Mouse (Mus musculus): ENCODE measurements at regions not wholly inside any gene's neighbourhood (a gene's known extent, or its start where the extent isn't known, plus 50 kb on each side); places are given as distances from the start of the nearest gene placed in this dataset.

DNA sequence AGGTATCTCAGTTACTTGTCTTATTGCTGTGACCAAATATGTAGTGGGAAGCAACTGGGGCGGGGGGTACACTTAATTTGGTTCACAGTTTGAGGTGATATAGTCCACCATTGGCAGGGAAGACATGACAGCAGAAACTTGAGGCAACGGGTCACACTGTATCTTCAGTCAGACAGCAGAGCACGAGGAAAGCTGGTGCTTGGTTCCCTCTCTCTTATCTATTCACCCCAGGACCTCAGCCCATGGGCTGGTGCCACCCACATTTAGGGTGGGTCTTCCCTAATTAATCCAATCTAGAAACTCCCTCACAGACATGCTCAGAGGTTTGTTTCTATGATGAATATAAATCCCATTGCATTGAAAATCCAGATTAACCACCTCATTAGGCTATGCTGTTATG, 56.5 kb downstream of the Otud1 start:
- no peaks in the 10 kb centered on the region for H3K9me3 ChIP-seq (ENCODE audit: control insufficient read depth, low read length)
- WGBS = 74% methylated on average over 3 of the region's 3 CpGs
- H3K4me2 ChIP-seq (replicated peaks; ENCODE audit: low read depth, low read length) = no peak overlapping the region
- no peak overlapping the region for H3K9ac ChIP-seq (ENCODE audit: low read depth, low read length)
- H3K27ac ChIP-seq (ENCODE audit: low read depth, low read length) = no peak overlapping the region
- H3K4me3 ChIP-seq (ENCODE audit: low read depth, low read length) = no peak overlapping the region
- no peak for ATAC-seq (ENCODE audit: low FRiP score)
- DNase-seq (ENCODE audit: low spot score) = no peak
- H3K27me3 ChIP-seq (ENCODE audit: control insufficient read depth, insufficient read depth, low read length) = no peaks in the 10 kb centered on the region
- no peaks in the 10 kb centered on the region for H3K36me3 ChIP-seq (ENCODE audit: control insufficient read depth, insufficient read depth, low read length)
- no peaks in the 10 kb centered on the region for H3K4me1 ChIP-seq (replicated peaks; ENCODE audit: control insufficient read depth, insufficient read depth, low read length)

DNA sequence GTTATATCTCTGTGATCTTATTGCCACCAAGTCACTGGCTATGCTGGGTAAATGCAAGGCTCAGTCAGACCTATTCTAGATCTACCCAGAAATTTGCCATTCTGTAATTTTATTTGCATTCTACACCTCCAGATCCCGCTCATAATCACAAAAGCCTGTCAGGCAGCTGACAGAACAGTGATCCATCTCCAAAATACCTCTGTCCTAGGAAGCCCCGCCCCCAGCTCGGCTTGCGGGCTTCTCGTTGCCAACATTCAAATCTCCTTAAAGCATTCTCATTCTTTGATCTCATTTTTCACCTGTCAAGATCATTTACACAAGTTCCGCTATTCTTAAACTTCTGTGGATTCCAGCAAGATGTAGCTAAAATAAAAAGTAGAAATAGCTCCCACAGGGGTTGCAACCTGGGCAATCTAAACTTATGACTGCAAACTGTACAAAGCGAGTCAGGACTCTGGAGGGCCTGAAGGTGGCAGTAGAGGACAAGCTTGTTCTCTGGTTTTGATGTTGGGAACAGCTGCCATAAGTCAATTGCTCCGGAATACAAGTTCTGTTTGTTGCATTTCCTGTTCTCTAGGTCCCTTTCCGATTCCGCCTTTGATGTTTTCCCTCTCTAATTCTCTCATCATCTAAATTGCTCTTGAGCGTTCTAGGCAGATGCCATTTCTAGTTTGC, 58.1 kb downstream of the Otud1 start:
- DNase-seq (ENCODE audit: low spot score) = peak; percentile 78

DNA sequence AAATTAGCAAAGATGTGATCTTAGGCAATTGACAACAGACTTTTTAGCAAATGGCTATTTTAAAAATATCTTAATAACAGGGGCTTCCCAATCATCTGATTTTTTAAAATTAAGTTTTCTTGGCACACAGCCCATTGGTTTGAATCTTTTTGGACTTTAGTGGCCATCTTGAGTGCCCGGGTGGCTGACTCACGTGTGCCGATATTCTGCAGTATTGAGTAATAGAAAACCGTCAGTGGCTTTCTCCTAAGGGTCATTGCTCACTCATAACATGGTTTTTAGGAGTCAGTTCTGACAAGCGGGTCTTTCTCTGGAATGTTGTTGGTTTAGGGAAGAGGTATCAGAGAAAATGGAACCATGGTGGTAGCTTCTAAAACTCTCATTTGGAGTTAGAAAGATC, 58.8 kb downstream of the Otud1 start:
- no peak overlapping the region for H3K27ac ChIP-seq (ENCODE audit: low read depth, low read length)
- no peak overlapping the region for H3K9ac ChIP-seq (ENCODE audit: low read depth, low read length)
- H3K9me3 ChIP-seq (ENCODE audit: control insufficient read depth, low read length) = no peaks in the 10 kb centered on the region
- H3K4me3 ChIP-seq (ENCODE audit: low read depth, low read length) = no peak overlapping the region
- no peak for ATAC-seq (ENCODE audit: low FRiP score)
- H3K4me2 ChIP-seq (replicated peaks; ENCODE audit: low read depth, low read length) = no peak overlapping the region
- no peaks in the 10 kb centered on the region for H3K36me3 ChIP-seq (ENCODE audit: control insufficient read depth, insufficient read depth, low read length)
- DNase-seq (ENCODE audit: low spot score) = no peak
- 93% methylated on average over 5 of the region's 5 CpGs for WGBS
- no peaks in the 10 kb centered on the region for H3K27me3 ChIP-seq (ENCODE audit: control insufficient read depth, insufficient read depth, low read length)
- no peaks in the 10 kb centered on the region for H3K4me1 ChIP-seq (replicated peaks; ENCODE audit: control insufficient read depth, insufficient read depth, low read length)

More for the DNA sequence above, 58.1 kb downstream of the Otud1 start:
- Histone ChIP-seq H3K9ac (ENCODE audit: low read depth, low read length) (no peak overlapping the region), H3K4me1 (replicated peaks; ENCODE audit: control insufficient read depth, insufficient read depth, low read length) (no peaks in the 10 kb centered on the region), H3K27me3 (ENCODE audit: control insufficient read depth, insufficient read depth, low read length) (no peaks in the 10 kb centered on the region), H3K4me2 (replicated peaks; ENCODE audit: low read depth, low read length) (0 out of 2 replicates have a peak overlapping the region, but pooled peaks have one; percentile 8), H3K9me3 (ENCODE audit: control insufficient read depth, low read length) (no peaks in the 10 kb centered on the region), H3K36me3 (ENCODE audit: control insufficient read depth, insufficient read depth, low read length) (no peaks in the 10 kb centered on the region), H3K4me3 (ENCODE audit: low read depth, low read length) (no peak overlapping the region), H3K27ac (ENCODE audit: low read depth, low read length) (no peak overlapping the region)
- WGBS = 26% methylated on average over 11 of the region's 11 CpGs
- ATAC-seq (ENCODE audit: low FRiP score) = peak; percentile 63

DNA sequence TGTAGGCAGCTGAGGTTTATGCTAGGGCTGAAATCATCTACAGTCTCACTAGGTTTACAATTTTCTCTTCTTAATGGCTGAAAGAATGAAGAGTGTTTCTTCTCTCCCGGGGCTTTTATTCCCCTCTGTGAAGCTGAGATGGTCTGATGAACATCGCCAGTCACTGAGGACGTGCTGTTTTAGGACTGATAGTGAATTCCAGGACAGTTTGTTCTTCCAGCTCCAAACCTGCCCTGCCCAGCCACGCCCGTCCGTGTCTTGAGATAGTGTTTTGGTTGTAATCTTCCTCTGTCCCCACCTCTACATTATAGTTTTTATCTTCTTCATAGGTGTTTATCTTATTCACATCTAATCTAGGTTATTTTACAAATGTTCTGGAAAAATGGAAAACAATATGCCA, 68.5 kb downstream of the Otud1 start:
- Histone ChIP-seq H3K36me3 (ENCODE audit: control insufficient read depth, insufficient read depth, low read length) (no peaks in the 10 kb centered on the region), H3K27me3 (ENCODE audit: control insufficient read depth, insufficient read depth, low read length) (no peaks in the 10 kb centered on the region), H3K9ac (ENCODE audit: low read depth, low read length) (no peak overlapping the region), H3K27ac (ENCODE audit: low read depth, low read length) (no peak overlapping the region), H3K9me3 (ENCODE audit: control insufficient read depth, low read length) (no peaks in the 10 kb centered on the region), H3K4me3 (ENCODE audit: low read depth, low read length) (no peak overlapping the region), H3K4me1 (replicated peaks; ENCODE audit: control insufficient read depth, insufficient read depth, low read length) (no peaks in the 10 kb centered on the region), H3K4me2 (replicated peaks; ENCODE audit: low read depth, low read length) (no peak overlapping the region)
- no peak for ATAC-seq (ENCODE audit: low FRiP score)
- 85% methylated on average over 6 of the region's 6 CpGs for WGBS
- no peak for DNase-seq (ENCODE audit: low spot score)

DNA sequence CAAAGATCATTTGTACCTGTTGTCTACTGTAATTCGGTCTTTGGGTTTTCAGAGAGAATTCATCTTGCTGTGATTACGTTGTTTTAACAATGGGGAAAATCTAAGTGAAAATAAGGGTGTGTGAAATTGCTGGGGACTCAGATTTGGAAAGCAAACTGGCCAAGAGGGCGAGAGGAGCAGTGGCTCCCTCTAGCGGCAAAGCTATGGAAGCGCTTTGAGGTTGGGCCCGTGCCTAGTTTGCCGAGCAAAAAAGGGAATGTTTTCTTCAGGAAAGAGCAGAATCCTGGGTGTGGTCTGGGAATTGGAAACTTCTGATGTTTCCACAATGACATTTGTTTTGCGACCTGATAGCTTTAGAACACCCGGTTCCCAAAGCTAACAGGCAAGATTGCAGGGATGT, 69.4 kb downstream of the Otud1 start:
- peak; percentile 61 for DNase-seq (ENCODE audit: low spot score)
- Histone ChIP-seq H3K4me2 (replicated peaks; ENCODE audit: low read depth, low read length) (no peak overlapping the region), H3K9ac (ENCODE audit: low read depth, low read length) (no peak overlapping the region), H3K4me1 (replicated peaks; ENCODE audit: control insufficient read depth, insufficient read depth, low read length) (no peaks in the 10 kb centered on the region), H3K9me3 (ENCODE audit: control insufficient read depth, low read length) (no peaks in the 10 kb centered on the region), H3K36me3 (ENCODE audit: control insufficient read depth, insufficient read depth, low read length) (no peaks in the 10 kb centered on the region), H3K4me3 (ENCODE audit: low read depth, low read length) (no peak overlapping the region), H3K27me3 (ENCODE audit: control insufficient read depth, insufficient read depth, low read length) (no peaks in the 10 kb centered on the region), H3K27ac (ENCODE audit: low read depth, low read length) (no peak overlapping the region)
- 11% methylated on average over 9 of the region's 9 CpGs for WGBS
- no peak for ATAC-seq (ENCODE audit: low FRiP score)

DNA sequence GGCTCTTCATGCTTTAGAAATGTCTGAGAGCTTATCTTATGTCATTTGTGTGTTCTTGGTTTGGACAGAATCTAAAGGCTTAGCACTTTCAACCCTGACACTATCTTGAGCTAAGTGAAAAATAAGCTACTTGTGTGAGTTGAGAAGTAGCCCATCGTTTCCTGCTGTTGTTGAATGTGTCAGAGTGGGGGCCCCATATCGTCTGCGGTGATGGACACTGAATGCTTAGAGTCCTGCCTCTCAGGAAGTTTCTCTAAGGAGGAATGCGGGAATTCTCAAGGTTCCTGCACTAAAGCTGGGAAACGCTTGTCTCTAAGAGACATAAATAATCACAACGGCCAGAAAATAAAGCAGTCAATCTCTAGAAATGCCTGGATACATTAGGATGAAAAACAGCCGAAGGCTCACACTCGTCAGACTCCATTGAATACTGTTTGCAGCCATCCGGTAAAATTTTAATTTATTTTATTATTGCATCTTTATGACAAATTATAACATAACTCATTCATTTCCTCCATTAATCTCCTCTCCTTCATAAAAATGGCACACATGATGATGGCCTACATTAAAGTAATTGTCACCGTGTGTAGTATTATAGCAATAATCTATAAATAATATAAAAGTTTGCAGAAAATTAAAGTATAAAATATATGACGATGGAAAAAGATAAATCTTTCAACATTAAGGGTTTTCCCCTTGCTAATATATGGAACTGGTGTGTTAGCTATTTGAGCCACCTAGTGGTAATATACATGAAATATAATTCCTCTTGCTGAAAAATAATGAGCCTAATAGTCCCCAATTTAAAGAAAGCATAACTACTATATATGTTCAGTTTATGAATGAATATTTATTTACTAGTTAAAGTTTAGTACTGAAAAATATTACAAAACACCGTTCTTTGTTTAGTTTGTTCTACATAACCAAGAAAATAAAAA, 75.6 kb downstream of the Otud1 start:
- WGBS = 84% methylated on average over 12 of the region's 12 CpGs
- no peak overlapping the region for H3K27ac ChIP-seq (ENCODE audit: low read depth, low read length)
- H3K36me3 ChIP-seq (ENCODE audit: control insufficient read depth, insufficient read depth, low read length) = no peaks in the 10 kb centered on the region
- H3K27me3 ChIP-seq (ENCODE audit: control insufficient read depth, insufficient read depth, low read length) = no peaks in the 10 kb centered on the region
- DNase-seq (ENCODE audit: low spot score) (no peak), ATAC-seq (ENCODE audit: low FRiP score) (no peak)
- H3K4me1 ChIP-seq (replicated peaks; ENCODE audit: control insufficient read depth, insufficient read depth, low read length) = no peaks in the 10 kb centered on the region
- no peaks in the 10 kb centered on the region for H3K9me3 ChIP-seq (ENCODE audit: control insufficient read depth, low read length)
- no peak overlapping the region for H3K4me3 ChIP-seq (ENCODE audit: low read depth, low read length)
- H3K4me2 ChIP-seq (replicated peaks; ENCODE audit: low read depth, low read length) = no peak overlapping the region
- no peak overlapping the region for H3K9ac ChIP-seq (ENCODE audit: low read depth, low read length)

DNA sequence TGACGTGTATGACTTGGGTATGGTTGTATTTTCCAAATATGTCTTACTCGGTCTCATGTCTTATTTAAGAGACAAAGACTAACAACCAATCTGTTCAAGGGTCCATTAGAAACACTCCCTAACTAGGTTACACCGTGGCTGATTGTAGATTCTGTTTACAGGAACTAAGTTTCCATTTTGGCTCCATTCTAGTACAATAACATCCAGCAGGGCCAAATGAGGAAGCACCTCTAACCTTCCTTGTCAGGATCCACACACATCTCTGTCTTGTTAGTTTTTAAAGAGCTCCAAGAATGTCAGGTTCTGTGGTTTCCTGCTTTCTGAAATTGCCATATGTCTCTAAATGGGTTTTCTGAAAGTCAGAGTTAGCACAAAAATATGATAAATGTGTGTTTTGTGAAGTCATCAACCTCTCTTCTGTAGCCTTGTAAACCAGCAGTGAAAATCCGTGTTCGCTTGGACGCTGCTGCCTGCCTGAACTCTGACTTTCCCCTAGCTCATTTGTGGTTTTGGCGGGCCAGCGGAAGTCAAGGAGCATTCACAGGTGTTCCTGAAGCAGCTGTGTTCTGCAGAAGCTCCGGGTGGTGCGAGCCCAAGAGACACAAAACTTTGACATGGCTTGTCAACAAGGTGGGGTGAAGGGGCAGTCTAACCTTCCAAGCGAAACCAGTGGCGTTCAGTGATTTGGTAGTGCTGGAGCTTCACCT, 76.8 kb downstream of the Otud1 start:
- H3K9ac ChIP-seq (ENCODE audit: low read depth, low read length) = no peak overlapping the region
- 86% methylated on average over 12 of the region's 12 CpGs for WGBS
- no peaks in the 10 kb centered on the region for H3K9me3 ChIP-seq (ENCODE audit: control insufficient read depth, low read length)
- ATAC-seq (ENCODE audit: low FRiP score) (no peak), DNase-seq (ENCODE audit: low spot score) (no peak)
- H3K4me2 ChIP-seq (replicated peaks; ENCODE audit: low read depth, low read length) = no peak overlapping the region
- no peaks in the 10 kb centered on the region for H3K27me3 ChIP-seq (ENCODE audit: control insufficient read depth, insufficient read depth, low read length)
- no peaks in the 10 kb centered on the region for H3K36me3 ChIP-seq (ENCODE audit: control insufficient read depth, insufficient read depth, low read length)
- H3K27ac ChIP-seq (ENCODE audit: low read depth, low read length) = no peak overlapping the region
- H3K4me1 ChIP-seq (replicated peaks; ENCODE audit: control insufficient read depth, insufficient read depth, low read length) = no peaks in the 10 kb centered on the region
- H3K4me3 ChIP-seq (ENCODE audit: low read depth, low read length) = no peak overlapping the region

DNA sequence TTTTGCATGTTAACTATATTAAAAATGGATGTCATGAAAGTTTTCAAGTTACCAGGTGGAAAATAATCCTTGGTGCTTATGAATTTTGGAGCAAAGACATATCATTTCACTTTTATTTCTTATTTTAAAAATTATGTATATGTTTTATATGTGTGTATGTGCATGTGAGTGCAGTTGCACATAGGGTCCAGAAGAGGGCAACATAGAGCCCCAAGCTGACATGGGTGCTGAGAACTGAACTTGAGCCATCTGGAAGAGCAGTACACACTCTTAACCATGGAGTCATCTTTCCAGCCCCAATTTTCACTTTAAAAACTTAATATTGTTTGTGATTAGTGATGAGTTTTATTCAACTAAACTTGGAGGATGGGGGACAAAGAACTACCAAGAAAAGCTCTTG, 84.0 kb downstream of the Otud1 start:
- H3K4me1 ChIP-seq (replicated peaks; ENCODE audit: control insufficient read depth, insufficient read depth, low read length) = no peaks in the 10 kb centered on the region

More for the DNA sequence above, 84.0 kb downstream of the Otud1 start:
- Histone ChIP-seq H3K4me2 (replicated peaks; ENCODE audit: low read depth, low read length) (no peak overlapping the region), H3K9me3 (ENCODE audit: control insufficient read depth, low read length) (no peaks in the 10 kb centered on the region), H3K27me3 (ENCODE audit: control insufficient read depth, insufficient read depth, low read length) (no peaks in the 10 kb centered on the region), H3K9ac (ENCODE audit: low read depth, low read length) (no peak overlapping the region), H3K27ac (ENCODE audit: low read depth, low read length) (no peak overlapping the region), H3K36me3 (ENCODE audit: control insufficient read depth, insufficient read depth, low read length) (no peaks in the 10 kb centered on the region), H3K4me3 (ENCODE audit: low read depth, low read length) (no peak overlapping the region)
- ATAC-seq (ENCODE audit: low FRiP score) = no peak
- no peak for DNase-seq (ENCODE audit: low spot score)
